Mouse (Mus musculus) cerebellum, adult 11-12 months (tissue): ENCODE results near the gene Dnmt3a.

Experiments
- DNase-seq: peaks from one replicate; pipeline ENCODE4 v3.0.0; 2022

The Dnmt3a gene

DNA sequence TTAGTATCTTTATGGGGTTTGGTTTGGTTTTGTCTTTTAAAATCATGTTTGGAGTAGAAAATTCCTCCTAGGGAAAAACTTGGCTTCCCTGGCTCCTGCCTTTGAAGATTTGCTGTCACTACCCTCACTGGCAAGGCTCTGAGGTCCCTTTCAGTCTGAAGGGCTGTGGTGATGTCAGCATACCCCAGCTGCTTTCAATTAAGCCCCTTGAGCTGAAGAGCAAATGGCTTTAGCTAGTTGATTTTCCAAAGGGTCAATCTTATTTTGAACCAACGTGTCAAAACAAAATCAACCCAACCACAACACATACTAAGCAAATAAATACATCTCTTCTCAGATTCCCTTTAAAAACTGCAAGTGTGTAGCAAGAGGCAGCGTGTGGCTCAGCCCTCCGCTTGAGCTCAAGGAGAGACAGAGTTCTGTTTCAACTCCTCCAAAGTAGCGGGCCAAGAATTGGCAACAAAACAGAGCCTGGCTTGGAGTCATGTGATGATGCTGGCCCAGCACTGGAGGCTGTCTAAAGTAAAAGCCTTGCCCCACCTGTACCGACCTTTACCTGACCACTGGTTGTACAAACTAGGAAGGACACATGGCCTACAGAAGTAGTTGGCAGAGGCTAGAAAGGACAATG is 17.3 kb upstream of the Dnmt3a start:
- peak; percentile 30 for DNase-seq

DNA sequence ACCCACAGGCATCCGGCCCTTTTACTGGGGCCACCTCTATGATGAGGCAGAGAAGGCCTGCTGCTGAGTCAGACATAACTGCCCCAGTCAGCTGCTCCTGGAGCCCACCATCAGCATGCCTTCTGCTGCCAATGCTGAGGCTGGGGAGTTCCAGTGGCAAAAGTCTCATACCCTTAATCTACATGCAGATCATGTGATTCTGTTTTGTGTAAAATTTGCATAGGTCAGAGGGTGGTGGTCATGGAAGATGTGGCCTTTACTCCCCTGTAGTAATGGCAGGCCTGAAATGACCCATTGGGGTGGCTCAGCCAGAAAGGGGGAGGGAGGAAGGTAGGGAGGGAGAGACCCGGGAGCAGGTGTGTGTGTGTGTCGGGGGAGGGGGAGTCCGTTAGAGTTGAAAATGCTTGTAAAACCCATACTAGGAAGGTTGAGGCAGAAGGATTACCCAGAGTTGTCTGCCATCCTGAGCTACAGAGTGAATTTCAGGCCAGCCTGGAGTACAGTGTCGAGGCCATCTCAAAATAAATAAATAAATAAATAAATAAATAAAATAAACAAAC is 16.1 kb upstream of the Dnmt3a start:
- peak; percentile 33 for DNase-seq

DNA sequence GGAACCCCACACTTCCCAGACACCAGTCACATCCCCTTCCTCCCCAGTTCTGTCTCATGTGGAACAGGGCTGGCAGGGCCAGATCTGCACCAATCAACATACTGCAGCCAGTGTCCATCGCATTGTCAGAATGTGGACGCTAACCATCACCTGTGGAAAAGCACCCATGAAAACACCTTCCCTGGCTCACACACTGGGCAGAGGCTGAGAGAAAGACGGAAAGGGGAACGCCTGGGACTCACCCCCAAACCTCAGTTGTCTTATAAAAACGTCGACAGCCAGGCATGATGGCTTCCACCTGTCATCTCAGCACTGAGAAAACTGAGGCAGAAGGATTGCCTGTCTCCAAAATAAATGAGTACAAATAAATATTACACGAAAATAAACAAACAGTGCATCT is 14.6 kb upstream of the Dnmt3a start:
- peak; percentile 49 for DNase-seq

DNA sequence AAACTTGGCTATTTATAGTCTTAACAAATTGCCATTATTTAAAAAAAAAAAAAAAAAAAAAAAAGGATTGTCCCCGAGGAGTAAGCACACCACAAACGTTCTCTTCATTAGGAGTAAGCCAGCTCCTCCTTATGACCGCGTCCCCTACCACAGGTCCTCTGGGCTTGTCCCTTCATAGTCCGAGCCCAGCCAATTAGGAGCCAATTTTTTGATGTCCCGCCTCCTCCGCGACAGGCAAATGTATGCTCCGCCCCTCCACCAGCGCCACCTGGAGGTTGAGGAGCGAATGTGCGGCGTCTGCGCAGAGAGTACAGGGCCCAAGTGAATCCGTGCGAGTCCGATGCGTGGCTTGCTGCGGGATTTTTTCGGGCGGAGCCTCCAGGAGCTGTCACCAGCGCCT is 14.1 kb upstream of the Dnmt3a start:
- DNase-seq, result peak; percentile 97

DNA sequence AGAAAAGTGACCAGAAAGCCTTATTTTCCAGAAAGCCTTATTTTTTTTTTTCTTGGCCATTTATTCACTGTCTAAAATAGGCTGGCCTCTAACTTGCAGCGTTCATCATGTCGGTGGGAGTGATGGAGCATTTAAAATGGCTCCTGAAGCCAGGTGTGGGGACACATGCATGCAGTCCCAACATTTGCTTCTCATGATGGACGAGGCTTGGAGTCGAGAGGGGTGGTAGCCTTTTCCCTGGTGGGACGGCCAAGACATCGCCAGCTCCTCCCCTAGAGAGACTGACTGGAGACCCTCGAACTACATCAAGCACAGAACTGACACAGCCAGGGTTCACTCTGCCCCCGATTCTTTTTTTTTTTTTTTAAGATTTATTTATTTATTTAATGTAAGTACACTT is 13.6 kb upstream of the Dnmt3a start:
- DNase-seq, result peak; percentile 60

DNA sequence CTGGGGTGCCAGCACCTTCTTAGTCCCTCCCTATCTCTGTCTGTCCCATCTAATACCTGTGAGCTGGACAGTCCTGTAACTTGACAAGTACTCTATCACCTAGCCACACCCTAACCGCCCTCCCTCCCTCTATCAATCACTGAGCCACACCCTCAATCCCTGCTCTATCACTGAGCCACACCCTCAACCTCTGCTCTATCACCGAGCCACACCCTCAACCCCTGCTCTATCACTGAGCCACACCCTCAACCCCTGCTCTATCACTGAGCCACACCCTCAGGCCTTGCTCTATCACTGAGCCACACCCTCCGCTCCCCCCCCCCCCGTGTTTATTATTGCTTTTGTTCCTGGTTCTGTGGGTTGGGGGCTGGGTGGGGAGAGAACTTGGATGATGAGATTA is 10.2 kb upstream of the Dnmt3a start:
- no peak for DNase-seq

DNA sequence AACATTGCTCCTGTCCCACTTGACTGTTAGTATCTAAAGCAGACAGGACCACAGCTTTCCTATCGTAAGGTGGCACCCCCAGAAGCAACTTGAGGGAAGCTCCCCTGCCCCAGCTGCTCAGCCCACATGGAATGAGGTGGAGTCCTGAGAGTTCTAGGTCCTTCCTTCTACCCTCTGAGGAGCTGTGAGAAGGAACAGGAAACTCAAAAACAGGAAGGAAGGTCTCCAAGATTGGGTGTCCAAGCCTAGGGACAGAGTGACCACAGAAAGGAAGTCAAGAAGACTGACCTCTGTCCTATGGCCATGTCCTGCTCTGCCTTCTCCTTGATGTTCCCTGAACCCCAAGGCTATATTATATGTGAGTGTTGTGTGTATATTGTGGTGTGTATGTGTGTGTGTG is 6.3 kb upstream of the Dnmt3a start:
- no peak for DNase-seq

DNA sequence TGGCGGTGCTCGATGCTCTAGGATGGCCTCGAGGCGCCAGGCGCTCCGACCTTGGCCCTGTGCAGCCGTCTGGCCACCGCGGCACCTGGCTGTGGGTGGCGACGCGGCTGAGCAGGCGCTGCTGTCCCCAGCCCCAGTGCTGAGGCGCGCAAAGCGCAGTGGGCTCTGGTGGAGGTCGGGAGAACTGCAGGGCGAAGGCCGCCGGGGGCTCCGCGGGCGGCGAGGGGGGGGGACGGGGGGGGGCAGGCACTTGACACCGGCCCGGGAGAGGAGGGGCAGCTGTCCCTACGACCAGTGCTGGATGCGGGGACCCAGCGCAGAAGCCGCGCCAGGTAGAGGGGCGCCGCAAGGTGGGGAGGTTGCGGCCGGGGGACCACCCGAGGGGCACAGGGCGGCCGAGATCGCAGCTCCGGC is 471 bp downstream of the Dnmt3a start:
- peak; percentile 84 for DNase-seq

DNA sequence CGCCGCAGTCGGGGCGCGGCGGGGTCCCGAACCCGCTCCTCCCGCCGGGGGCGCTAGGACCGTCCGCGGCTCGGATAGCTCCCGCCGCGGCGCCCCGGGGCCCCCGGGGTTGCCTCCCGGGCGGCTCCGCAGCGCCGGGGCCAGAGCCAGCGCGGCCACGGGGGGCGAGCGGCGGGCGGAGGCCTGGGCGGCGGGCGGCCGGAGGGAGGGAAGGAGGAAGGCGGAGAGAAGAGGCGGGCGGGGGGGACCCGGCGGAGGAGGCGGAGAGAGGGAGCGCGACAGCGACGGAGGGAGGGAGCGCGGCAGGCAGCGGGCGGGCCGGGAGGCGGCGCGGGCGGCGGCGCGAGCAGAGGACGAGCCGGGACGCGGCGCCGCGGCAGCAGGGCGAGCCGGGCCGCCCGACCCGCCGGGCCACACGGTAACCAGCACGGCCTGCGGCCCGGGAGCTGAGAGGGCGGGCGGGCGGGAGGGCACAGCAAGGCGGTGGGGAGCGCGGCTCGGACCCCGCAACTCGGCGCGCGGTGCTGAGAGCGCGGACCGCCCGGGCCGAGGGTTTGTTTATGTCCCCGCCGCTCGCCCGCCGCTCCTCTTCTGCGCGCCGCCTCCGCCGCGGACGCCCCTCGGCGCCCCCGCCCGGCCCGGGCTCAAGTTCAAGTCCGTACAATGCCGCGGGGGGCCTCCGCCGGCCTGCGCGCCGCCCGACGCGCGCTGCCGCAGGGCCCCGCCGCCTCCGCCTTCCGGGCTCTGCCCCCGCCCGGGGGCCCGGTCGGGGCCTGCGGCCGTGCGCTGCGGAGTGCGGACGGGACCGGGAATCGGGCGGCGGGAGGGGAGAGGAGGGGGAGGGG is 1.1 kb downstream of the Dnmt3a start:
- DNase-seq, result peak; percentile 83

DNA sequence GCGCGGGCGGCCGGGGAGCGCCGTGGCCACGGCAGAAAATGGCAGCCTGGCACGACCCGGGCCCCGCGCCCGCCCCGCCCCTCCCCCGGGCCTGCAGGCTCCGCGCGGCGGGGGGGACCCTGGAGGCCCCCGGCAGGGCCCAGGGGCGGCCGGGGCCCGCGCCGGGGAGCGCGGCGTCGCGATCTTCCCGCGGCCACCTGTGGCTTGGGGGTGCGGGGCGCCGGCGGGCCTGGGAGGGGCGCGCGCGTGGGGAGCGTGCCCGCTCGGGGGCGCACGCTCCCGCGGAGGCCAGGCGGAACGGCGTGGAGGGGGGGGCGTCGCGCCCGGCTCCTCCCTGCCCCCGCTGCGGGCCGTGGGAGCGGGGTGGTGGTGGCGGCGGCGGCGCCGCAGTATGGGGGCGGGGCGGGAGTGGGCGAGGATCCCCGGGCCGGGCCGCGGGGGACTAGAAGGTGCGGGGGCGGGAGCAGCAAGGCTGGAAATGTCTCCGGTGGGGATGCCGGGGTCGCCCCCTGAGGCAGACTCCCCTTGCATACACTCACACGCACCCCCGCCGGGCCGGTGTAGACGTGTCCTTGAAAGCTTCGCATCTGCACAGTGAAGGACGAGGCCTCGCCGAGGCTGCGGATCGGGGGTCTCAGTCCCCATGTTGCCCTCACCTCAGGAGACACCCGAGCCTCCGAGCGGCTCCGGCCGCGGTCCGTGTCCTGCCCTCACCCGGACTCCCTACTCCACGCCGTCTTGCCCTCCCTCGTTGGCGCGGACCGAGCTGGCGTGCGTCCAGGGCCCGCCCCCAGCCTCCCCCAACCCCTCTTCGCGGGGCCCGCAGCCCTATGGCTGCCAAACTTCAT is 2.0 kb downstream of the Dnmt3a start:
- peak; percentile 81 for DNase-seq

DNA sequence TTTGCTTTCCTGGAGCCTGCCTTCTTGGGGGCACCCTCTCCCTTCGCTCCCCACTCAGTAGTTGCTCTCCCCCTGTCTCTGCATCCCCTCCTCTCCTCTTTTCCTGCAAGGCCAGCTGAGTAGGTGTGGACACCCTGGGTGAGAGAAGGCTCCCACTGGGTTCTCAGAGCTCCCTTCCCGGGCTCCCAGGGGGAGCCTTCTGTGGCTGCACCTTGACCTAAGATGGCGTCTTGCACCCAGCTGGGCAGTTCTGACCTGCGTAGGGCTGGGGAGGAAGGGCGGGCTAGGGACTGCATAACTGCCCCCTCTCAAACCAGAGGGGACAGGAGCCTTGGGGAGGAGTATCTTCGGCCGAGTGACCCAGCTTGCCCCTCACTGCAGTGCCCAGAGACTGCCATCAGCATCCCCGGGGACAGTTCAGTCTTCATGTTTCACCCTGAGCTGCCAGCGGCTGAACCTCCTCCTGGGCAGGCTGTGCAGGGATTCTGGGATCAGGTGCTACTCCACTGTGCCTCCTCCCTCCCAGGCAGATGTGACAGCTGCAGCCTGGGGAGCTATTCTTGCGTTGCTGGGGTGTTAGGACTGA is 2.7 kb downstream of the Dnmt3a start:
- no peak for DNase-seq

DNA sequence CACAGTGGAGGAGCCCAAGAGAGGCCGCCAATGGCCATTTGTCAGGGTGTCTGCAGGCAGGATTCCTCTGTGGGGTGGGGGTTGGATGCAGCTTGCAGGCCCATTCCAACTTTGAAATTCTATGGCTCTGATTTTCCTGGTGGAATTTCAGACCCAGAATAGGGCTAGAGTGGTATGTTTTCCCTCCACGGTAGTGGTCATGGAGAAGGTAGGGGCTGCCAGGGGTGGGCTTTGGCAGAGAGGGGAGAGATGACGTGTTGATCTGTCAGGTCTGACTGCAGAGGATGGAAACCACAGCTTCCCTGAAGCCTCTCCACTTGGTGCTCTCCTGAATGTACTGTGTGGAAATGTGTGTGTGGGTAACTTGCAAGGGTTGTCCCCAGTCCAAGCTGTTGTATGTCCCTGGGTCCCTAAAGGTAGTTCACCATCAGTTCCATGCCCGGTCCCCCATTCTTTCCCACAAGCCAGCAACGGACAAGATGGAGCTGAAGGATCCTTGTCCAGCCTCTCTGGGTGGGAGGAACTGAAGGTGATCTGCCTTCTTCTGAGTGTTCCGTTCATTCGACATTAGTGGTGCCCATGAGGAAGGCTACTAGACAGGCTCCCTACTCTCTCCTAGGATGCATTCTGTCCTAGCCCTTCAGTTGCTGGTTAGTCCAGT is 3.8 kb downstream of the Dnmt3a start:
- DNase-seq, result no peak

DNA sequence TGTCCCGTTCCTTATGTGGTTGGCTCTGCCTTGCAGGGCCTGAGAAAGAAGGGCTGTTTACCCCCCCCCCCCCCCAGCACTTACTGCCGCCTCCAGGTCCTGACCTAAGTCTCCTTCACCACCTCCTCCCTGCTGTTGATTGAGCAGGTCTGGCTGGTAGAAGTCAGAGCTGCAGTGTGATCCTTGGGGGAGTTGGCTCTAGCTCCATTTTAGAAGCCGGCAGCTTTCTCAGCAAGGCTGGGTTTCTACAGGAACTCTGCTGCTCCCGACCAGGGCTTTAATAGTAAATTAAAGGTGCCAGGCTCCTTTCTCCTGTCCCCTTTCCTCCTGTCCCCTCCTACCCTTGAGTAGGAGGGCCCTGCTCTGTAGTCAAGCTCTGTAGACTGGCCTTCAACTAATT is 4.6 kb downstream of the Dnmt3a start:
- no peak for DNase-seq

DNA sequence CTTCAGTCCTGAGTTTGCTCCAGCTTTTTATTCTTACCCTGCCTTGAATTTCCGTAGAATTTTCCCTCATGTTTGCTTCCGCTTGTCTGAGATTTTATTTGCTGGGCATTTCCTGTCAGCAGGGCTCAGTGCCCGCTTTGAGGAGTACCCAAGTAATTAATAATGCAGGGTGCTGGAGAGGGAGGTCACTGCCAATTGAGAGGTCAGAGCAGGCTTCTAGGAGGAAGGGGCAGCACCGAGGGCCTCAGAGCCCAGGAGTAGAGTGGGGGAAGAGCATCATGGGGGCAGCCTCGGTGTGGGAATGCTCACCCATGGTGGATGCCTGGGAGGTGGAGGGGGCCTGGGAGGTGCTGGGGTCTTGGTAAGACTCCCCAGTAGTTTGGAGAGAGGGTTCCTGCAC is 5.8 kb downstream of the Dnmt3a start:
- DNase-seq, result no peak

DNA sequence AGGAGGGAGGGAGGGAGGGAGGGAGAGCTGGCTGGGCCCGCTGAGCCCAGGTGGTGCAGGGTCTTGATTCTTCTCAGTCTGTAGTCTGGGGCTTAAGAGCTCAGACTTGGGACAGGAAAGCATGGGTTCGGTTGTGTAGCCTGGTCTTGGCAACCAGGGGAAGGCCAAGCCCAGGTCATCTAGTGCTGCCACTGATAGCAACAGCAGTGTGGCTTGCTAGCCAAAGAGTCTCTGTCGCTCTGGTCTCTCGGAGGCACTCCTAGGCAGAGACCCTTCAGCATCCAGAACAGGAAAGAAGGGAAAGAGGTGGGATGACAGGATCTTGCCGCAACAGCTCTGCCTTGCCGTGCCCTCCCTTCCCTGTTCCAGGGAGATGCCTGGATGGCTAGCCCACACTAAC is 6.4 kb downstream of the Dnmt3a start:
- DNase-seq, result no peak

DNA sequence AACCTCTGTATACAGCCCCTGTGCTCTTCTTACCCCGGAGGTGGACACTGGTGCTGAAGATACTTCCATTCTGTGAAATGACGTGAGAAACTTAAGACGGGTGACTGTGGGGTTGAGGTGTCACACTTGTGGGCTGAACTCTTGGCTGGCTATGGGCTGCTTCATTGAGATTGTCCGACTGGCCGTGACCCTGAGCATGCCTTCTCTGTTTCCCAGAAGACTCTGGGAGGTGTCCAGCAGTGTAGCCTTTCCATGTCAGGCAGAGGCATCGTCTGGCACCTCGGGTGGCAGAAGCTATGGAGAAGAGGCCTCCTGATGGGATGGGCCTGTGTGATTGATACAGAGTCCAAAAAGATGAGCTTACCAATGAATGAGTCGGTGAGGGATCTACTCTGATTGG is 7.3 kb downstream of the Dnmt3a start:
- DNase-seq, result no peak

DNA sequence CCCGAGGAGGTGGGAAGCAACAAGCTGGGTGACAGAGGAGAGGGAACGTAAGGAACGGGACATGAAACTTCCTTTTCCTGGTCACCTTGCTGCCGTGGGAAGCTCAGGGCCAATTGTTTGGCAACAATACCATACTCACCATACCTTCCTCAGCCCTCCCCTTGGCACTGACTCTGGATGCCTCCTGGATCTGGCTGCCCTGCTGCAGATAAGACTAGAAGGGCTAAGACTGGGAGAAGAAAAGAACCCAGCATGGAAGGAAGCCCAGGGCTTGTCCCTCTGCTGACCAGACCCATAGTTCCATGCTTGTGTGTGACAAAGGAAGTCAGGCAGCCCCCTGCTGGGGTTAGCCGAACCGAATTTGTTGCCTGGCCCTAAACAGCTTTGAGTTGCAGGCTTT is 9.6 kb downstream of the Dnmt3a start:
- peak; percentile 57 for DNase-seq

DNA sequence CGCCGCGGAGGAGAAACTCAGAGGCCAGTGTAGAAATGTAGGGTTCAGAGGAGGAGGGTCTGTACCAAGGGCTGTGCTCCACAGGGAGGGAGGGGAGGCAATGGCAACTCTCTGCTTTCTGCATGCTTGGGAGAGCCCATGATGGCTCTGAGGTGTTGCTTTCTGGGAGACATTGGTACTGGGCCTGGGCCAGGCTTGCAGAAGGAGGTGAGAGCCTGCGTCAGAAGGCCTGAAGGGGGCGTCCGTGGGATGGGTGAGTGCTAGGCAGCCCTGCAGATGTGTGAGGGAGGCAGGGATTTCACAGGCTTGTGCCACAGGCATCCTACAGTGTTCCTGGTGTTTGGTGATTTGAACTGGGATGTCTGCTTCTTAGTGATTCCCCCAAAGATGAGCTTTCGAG is 11.2 kb downstream of the Dnmt3a start:
- DNase-seq, result peak; percentile 60

DNA sequence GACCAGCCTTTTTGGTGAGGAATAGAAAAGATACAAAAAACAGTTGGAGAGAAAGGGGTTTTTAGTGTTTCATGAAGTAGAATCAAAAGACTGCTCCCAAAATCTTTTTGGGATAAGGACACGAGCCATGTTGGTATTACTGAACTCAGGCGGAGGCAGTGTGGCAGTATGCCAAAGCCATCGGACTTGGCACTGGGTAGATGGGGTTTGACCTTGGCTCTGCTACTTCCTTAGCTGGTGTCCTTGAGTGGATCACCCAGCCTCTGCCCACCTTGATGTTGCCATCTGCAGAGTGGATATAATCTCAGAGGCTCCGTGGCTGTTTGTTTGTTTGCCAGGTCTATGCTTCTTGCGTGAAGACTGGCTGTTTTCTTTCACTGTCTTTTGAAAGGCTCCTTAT is 11.8 kb downstream of the Dnmt3a start:
- DNase-seq, result peak; percentile 68

DNA sequence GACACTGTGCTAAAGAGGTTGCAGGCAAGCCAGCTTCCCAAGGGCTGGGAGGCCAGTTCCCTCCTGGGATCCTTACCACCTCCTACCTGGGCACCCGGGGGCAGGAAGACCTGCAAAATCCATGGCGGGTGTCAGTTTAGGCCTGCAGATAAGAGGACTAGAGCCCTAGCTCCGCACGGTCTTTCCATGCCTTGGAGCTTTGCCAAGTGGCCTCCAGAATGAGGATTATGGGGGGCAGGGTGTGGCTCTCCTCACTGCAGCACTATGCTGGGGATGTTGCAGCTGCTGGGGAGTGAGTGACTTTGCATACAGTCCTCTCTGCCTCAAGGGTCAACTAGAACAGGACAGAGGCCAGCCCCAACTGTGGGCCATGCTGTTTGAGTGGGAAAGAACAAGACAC is 14.1 kb downstream of the Dnmt3a start:
- peak; percentile 39 for DNase-seq

DNA sequence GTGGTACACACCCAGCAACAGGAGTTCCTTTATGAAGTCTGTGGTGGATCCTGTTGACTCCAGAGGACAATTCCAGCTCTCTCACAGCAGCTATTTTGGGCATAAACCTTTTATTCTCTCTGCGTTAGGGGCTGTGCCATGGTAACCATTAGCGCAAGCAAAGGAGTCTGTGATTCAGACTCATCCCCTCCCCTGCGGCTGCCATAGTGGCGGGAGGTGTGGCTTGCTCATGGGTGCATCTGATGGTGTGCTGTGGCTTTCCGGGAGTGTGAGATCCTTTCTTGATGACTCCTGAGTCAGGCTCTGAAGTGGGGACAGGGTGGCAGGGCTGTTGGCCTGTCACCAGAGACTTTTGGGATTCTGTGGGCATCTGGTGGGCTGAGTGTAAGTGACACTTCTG is 17.6 kb downstream of the Dnmt3a start:
- no peak for DNase-seq

DNA sequence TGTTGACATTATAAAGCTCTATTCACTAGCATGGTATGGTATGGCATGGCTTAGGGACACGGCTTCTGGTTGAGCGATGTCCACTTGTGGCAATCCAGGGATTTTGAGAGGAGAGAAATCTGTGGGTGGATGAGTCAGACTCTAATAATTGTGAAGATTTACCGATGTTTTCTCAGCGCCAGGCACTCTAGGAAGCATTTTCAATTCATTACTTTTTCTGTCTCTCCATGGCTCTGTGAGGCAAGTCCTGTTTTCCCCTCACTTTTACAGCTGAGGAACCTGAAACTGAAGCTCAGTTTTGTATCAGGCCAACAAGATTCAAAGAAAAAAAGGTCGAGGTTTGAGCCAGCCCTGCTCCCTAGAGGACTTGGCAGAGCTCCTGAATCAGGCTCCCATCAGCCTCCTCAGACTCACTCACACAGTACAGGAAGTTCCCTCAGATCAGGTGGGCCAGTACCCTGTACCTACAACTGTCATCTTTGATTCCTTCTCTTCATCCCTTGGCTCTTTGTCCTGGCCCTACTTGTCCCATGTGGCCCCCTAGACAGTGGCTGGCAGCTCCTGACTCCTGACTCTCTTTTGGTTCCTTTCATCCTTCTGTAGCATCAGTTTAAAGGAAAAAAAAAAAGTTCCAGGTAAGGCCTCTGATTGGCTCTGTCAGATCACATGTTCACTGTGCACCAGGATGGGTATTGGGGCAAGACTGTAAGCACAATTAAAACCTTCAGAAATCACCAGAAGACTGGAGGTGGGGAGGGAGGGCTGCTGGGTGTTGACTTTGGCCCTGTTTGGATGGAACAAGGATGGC is 19.3 kb downstream of the Dnmt3a start:
- no peak for DNase-seq
